Mouse (Mus musculus) limb, embryonic 10.5 days (tissue): ENCODE measurements around the gene Rasl12. TPM values are rescaled to one million over a fixed set of nuclear protein-coding genes. Genes with fewer than 3 reads are reported as not detected.

ENCODE experiments used
- DNase-seq: peaks from one replicate; pipeline ENCODE4 v3.0.0-alpha.2; 2017; ENCODE audit warnings: low spot score
- H3K27ac ChIP-seq: fragments of 300-500 bp; sonication (generic); 2 replicates; pipeline ENCODE4 v1.5.1; 2016; ENCODE audit warnings: mild to moderate bottlenecking
- H3K27me3 ChIP-seq: fragments of 300-500 bp; sonication (generic); 2 replicates; pipeline ENCODE4 v1.6.1; 2016; ENCODE audit warnings: low read depth, mild to moderate bottlenecking; ENCODE audit not compliant: poor library complexity, severe bottlenecking
- H3K36me3 ChIP-seq: fragments of 300-500 bp; sonication (generic); 2 replicates; pipeline ENCODE4 v1.6.1; 2016; ENCODE audit warnings: mild to moderate bottlenecking, moderate library complexity
- H3K4me1 ChIP-seq: fragments of 300-500 bp; sonication (generic); 2 replicates; pipeline ENCODE4 v1.6.1; 2016
- H3K4me3 ChIP-seq: fragments of 300-500 bp; sonication (generic); 2 replicates; pipeline ENCODE4 v1.5.1; 2016; ENCODE audit warnings: mild to moderate bottlenecking, moderate library complexity
- H3K9me3 ChIP-seq: fragments of 300-500 bp; sonication (generic); replicated peaks from 2 replicates; pipeline ENCODE4 v1.6.1; 2016; ENCODE audit warnings: mild to moderate bottlenecking
- WGBS: fragments of 180-500 bp; shearing (Covaris S2); methylation state at CpG from one replicate; pipeline ENCODE4 v1.1.7; 2016; 5-methylcytosine and 5-hydroxymethylcytosine counted together
- polyA plus RNA-seq: library from polyadenylated mRNA; unstranded; fragments of >200 nt; fragmentation: Nextera tagmentation; extraction: Ambion mirVana; gene quantifications from 2 replicates; pipeline ENCODE4 v1.2.1, GENCODE M21; 2016

Rasl12 gene
- polyA plus RNA-seq, 1 experiment from 2014 or later: 8.2 TPM

DNA sequence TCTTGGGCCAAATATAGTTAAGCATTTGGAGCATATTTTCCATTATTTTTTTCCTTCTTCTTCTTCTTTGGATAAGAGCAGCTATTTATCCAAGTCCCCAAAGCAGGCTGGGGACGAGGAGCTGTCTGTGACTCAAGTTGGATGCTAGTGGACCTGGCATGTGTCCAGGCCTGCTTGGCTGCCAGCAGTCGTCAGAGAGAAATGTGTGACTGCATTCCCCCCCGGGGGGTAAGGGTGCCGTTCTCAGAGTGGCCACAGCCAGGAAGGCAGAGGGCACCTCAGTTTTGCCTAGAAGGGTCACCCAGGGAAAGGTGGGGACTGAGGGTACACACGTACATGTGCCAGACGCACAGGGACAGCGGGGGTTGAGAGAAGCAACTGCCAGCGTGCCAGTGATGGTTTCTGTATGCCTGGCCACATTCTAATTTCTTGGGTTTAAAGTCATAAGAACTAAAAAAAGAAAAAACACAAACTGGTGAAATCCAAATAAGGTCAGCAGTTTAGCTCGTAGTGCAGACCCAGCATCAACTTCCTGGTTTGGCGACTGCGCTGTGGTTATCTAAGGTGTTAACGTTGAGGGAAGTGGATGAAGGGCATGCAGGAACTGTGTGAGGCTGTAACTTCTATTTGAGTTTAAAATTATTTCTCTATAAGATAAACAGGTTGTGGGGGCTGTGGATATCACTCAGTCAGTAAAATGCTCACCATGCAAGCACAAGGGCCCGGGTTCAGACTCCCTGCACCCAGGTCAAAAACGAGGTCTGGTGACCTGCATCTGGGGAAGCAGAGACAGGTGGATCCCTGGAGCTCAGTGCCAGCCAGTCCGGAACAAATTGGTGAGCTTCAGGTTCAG is 6.3 kb downstream of the Rasl12 start:
- Histone ChIP-seq H3K36me3 (no peaks in the 10 kb centered on the region), H3K9me3 (no peaks in the 10 kb centered on the region), H3K27me3 (no peaks in the 10 kb centered on the region), H3K4me3 (no peak overlapping the region), H3K27ac (no peak overlapping the region), H3K4me1 (no peaks in the 10 kb centered on the region)
- DNase-seq: no peak
- WGBS: 83% methylated on average over 15 of the region's 15 CpGs

DNA sequence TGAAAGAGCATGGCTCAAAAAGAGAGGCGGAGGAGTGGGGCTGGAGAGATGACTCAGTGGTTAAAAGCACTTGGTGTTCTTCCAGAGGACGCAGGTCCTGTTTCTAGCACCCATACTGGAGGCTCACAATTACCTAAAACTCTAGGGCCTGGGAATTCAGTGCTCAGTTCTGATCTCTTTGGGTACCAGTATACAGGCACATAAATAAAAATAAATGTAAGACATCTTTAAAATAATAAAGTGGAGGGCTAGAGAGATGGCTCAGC is 6.8 kb downstream of the Rasl12 start:
- DNase-seq: no peak
- Histone ChIP-seq H3K4me1 (no peaks in the 10 kb centered on the region), H3K27me3 (no peaks in the 10 kb centered on the region), H3K9me3 (no peaks in the 10 kb centered on the region), H3K36me3 (no peaks in the 10 kb centered on the region), H3K4me3 (no peak overlapping the region), H3K27ac (no peak overlapping the region)
- WGBS: 88% methylated on average over 2 of the region's 2 CpGs

DNA sequence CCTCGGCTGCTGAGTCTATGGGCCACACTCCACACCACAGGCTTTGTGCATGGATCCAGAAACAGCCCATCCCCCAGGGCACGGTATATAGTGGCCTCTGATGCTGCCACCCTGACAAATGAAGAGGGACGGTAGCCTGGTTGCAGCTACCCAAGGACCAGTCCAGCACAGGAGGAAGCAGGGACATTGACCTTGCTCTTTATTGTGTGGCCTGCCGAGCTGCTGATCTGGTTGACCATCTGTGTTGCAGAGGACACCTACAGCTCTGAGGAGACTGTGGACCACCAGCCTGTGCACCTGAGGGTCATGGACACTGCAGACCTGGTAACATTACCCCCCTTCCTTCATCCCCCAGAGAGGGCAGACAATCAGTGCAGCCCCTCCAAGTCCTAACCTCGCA is 9.0 kb downstream of the Rasl12 start:
- H3K36me3 ChIP-seq: no peaks in the 10 kb centered on the region
- H3K27me3 ChIP-seq: no peaks in the 10 kb centered on the region
- no peaks in the 10 kb centered on the region for H3K9me3 ChIP-seq
- H3K4me3 ChIP-seq: no peak overlapping the region
- no peak for DNase-seq
- H3K4me1 ChIP-seq: no peaks in the 10 kb centered on the region
- H3K27ac ChIP-seq: no peak overlapping the region
- WGBS: 89% methylated on average over 5 of the region's 5 CpGs

DNA sequence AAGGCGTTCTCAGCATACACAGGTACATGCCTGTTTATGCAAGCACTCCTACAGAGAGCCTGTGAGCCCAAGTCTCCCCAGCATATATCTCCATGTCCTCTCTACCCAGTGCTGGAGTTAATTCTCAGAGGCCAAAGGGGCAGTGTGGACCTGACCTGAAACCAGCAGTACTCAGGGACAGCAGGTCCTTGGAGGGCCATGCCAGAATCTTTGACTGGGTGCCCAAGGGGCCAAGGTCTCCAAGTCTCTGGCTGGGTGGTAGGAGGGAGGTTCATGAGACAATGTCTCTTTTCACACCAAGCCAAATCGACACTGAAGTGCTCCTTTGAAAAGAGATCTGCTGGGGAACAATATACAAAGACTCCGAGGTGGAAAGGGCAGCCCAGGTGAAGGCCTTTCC is 9.6 kb downstream of the Rasl12 start:
- no peaks in the 10 kb centered on the region for H3K36me3 ChIP-seq
- WGBS: 75% methylated on average over 3 of the region's 3 CpGs
- H3K4me3 ChIP-seq: no peak overlapping the region
- H3K27ac ChIP-seq: no peak overlapping the region
- H3K4me1 ChIP-seq: no peaks in the 10 kb centered on the region
- no peaks in the 10 kb centered on the region for H3K9me3 ChIP-seq
- H3K27me3 ChIP-seq: no peaks in the 10 kb centered on the region
- DNase-seq: no peak

DNA sequence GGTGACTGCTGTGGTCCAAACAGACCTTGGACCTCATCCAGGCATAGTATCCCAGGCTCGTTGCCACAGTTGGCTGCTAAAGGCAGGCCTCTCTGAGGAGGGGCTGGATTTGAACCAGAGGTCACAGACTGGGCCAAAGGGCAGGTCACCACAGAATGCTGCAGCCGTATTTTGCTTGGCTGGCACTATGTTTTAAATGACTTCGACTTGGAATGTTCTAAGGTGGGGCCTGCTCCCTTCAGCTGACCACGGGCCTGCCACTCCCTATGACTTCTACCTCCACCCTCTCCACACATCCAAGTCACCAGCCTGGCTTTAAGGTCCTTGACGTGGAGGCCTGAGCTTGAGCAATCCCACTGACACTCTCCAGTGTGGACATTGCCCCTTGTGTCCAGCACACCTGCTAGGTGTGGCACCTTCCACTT is 10.6 kb downstream of the Rasl12 start:
- WGBS: 74% methylated on average over 5 of the region's 5 CpGs
- Histone ChIP-seq H3K4me3 (no peak overlapping the region), H3K27me3 (no peaks in the 10 kb centered on the region), H3K36me3 (no peaks in the 10 kb centered on the region), H3K9me3 (no peaks in the 10 kb centered on the region), H3K4me1 (no peaks in the 10 kb centered on the region), H3K27ac (no peak overlapping the region)
- no peak for DNase-seq

DNA sequence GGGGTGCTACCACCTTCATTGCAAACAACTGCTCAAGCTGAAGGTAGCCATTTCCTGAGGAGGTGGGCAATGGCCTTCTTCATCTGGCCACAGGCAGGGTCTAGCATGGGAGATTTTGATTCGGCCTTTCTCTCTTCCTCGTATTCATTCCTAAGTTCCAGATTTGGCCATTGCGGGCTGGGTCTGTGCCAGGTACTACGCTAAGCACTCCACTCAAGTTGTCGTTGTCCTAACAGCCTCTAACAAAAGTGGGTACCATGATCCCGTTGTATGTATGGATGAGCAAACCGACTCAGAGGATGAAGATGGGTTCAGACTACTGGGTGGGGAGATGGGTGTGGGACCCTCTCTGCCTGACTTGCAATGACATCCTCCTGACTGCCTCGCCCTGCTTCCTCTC is 12.1 kb downstream of the Rasl12 start:
- no peaks in the 10 kb centered on the region for H3K9me3 ChIP-seq
- DNase-seq: no peak
- WGBS: 96% methylated on average over 8 of the region's 8 CpGs

DNA sequence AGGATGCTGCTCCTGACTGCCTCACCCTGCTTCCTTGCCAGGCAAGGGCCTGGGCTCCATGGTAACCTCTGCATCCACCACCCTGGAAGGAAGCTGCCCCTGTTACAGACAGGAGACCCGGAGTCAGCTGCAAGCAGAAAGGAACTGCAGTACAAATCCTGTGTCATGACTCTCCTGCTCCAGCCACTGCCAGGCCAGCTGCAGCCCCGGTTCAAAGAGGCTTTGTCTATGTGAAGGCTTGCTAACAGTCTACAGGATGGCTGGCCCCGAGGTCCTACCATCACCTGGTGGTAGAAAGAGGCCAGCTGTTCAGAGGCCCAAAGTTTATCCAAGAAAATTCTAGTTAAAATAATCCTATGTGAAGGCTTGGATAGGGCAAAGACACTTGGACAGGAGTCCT is 13.0 kb downstream of the Rasl12 start:
- Histone ChIP-seq H3K4me1 (no peaks in the 10 kb centered on the region), H3K36me3 (no peaks in the 10 kb centered on the region), H3K4me3 (no peak overlapping the region), H3K9me3 (no peaks in the 10 kb centered on the region), H3K27ac (no peak overlapping the region), H3K27me3 (no peaks in the 10 kb centered on the region)
- WGBS: 72% methylated on average over 3 of the region's 3 CpGs
- no peak for DNase-seq

More for the DNA sequence above, 12.1 kb downstream of the Rasl12 start:
- Histone ChIP-seq H3K4me3 (no peak overlapping the region), H3K27me3 (no peaks in the 10 kb centered on the region), H3K36me3 (no peaks in the 10 kb centered on the region), H3K27ac (no peak overlapping the region), H3K4me1 (no peaks in the 10 kb centered on the region)

DNA sequence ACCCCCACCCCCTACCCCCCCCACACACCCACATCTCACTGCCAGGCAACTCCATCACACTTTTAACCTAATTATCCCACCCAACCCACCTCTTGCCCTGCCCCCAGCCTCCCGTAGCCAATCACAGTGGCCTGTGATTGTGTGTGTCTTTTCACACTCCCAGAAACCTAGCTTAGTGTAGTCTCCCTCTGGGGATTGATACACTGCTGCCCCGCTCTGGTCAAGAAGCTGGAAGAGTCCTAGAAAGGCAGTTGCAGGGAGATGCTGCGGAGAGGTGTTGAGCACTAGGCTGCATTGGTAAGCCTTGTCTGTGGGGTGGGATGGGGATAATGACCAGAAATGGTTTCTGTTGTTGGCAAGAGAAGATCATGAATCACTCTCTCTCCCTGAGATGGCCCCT is 19.4 kb downstream of the Rasl12 start:
- no peak overlapping the region for H3K27ac ChIP-seq
- DNase-seq: no peak

DNA sequence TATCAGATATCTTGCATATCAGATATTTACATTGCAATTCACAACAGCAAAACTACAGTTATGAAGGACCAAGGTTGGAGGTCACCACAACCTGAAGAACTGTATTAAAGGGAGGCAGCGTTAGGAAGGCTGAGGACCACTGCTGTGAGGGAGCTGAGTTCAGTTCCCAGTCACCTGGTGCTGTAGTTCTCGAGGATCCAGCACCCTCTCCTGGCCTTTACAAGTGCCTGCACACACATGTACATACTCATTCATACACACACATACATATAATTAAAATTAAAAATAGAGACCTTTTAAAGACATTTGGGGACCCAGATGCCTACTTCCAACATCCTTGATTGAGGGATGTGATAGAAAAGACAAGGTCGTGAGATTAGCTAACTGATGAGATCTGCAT is 21.3 kb downstream of the Rasl12 start:
- H3K4me3 ChIP-seq: no peak overlapping the region
- no peaks in the 10 kb centered on the region for H3K27me3 ChIP-seq
- no peak overlapping the region for H3K27ac ChIP-seq
- H3K9me3 ChIP-seq: no peaks in the 10 kb centered on the region
- 77% methylated on average over 3 of the region's 3 CpGs for WGBS
- H3K36me3 ChIP-seq: no peaks in the 10 kb centered on the region
- DNase-seq: no peak
- peaks cover 10% of the 10 kb centered on the region for H3K4me1 ChIP-seq

More for the DNA sequence above, 19.4 kb downstream of the Rasl12 start:
- Histone ChIP-seq H3K36me3 (no peaks in the 10 kb centered on the region), H3K27me3 (no peaks in the 10 kb centered on the region), H3K4me1 (peaks cover 4% of the 10 kb centered on the region; the same call in 1 of the 2 replicates), H3K4me3 (no peak overlapping the region), H3K9me3 (no peaks in the 10 kb centered on the region)
- 29% methylated on average over 3 of the region's 3 CpGs for WGBS

DNA sequence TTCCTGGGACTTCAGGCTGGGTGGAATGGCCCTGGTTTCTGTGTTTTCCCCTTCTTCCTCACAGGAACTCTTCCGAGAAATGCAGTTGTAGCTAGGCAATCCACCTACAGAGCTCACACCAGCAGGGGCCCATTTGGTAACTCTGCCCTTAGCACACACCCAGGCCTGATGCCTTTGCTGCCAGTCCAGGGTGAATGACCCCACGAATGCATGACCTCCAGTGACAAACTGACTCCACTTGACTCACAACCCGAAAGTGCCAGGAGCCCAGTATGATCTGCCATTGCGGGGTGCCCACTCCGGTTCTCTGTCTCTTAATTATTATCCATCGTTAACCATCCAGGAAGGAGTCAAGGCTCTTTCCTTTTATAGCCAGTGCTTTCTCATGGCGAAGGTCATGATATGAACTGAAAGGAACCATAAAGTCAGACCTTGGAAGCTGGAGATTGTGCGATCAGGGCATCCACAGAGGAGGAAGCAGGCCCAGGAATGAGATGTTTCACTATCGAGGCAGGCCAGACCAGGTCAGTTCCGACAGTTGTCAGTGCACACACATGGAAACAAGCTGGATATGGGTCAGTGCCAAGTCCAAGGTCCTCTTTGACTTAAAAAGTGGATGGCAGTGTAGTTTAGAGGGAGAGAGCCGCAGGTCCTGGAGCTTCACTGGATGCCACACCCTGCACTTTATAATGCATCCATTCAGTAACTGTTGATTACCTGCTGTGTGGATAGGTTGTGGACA is 24.6 kb downstream of the Rasl12 start, which contains the start of gene Slc51b:
Slc51b (minus strand) TSS at position 196 of the 742 bp plus-strand sequence.
- Histone ChIP-seq H3K27me3 (no peaks in the 10 kb centered on the region), H3K9me3 (no peaks in the 10 kb centered on the region), H3K27ac (no peak within 1 kb of the TSS), H3K4me3 (no peak within 1 kb of the TSS), H3K4me1 (peaks cover 9% of the 10 kb centered on the region; the same call in 1 of the 2 replicates), H3K36me3 (no peaks in the 10 kb centered on the region)
- no peak for DNase-seq
- 84% methylated on average over 11 of the region's 11 CpGs for WGBS

DNA sequence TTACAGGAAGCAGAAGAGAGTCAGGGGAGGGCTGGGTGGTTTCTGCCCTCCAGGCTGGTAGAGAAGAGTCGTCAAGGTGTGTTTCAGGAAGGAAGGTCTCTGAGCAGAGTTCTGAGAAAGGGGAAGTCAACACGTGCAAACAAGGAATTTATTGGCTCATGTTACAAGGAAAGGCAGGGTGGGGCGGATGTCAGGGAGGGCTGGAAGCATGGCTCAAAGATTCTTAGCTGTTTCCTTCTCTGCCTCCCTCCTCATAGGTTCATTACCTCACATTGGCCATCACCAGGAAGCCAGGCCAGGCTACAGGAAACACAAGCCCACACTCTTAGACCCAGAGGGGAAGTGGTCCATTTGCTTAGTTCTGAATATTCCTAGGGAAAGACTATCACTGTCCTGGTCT is 26.1 kb downstream of the Rasl12 start:
- Histone ChIP-seq H3K4me1 (peaks cover 8% of the 10 kb centered on the region; the same call in 1 of the 2 replicates), H3K36me3 (no peaks in the 10 kb centered on the region), H3K9me3 (no peaks in the 10 kb centered on the region), H3K27me3 (no peaks in the 10 kb centered on the region), H3K27ac (no peak overlapping the region), H3K4me3 (no peak overlapping the region; the same call in 1 of the 2 replicates)
- WGBS: 30% methylated on average over 3 of the region's 3 CpGs
- no peak for DNase-seq

DNA sequence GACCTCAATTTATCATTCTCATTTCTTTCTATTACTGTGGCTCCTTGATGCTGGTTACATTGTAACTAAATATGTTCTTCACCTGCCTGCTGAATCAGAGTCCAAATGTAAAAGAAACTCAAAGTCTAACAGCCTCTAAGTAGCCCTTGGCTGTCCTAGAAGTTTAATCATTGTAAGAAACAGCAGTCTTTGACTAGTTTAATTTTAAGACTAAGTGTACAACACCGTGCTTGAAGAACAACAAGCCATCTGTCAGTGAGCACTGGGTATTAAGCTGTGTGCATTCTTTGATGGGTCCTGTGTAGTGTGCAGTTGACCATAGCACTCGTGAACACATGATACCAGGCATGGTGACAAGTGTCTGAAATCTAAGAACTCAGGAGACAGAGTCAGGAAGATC is 29.2 kb downstream of the Rasl12 start:
- Histone ChIP-seq H3K4me1 (peaks cover 8% of the 10 kb centered on the region; the same call in 1 of the 2 replicates), H3K36me3 (no peaks in the 10 kb centered on the region), H3K4me3 (no peak overlapping the region), H3K27me3 (no peaks in the 10 kb centered on the region), H3K27ac (no peak overlapping the region), H3K9me3 (no peaks in the 10 kb centered on the region)
- DNase-seq: no peak
- WGBS: 87% methylated on average over 2 of the region's 2 CpGs

DNA sequence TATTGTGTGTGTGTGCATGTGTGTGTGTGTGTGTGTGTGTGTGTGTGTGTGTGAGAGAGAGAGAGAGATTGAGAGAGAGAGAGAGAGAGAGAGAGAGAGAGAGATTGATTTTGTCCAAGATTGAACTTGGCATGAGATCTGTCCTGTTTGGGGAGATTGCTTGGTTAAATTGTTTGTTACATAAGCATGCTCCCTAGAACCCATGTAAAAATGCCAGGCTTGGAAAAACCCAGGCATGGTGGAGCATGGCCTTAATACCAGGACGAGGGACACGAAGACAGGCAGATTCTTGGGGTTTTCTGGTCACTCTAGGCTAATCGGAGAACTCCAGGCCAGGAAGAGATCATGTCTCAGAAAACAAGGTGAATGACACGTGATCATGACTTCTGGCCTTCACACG is 29.7 kb downstream of the Rasl12 start:
- no peak for DNase-seq
- Histone ChIP-seq H3K4me1 (peaks cover 8% of the 10 kb centered on the region; the same call in 1 of the 2 replicates), H3K27me3 (no peaks in the 10 kb centered on the region), H3K27ac (no peak overlapping the region), H3K4me3 (no peak overlapping the region), H3K36me3 (no peaks in the 10 kb centered on the region), H3K9me3 (no peaks in the 10 kb centered on the region)
- WGBS: 91% methylated on average over 5 of the region's 5 CpGs
